Mouse (Mus musculus): ENCODE measurements around the gene Hsd17b12.

Hsd17b12 gene

DNA sequence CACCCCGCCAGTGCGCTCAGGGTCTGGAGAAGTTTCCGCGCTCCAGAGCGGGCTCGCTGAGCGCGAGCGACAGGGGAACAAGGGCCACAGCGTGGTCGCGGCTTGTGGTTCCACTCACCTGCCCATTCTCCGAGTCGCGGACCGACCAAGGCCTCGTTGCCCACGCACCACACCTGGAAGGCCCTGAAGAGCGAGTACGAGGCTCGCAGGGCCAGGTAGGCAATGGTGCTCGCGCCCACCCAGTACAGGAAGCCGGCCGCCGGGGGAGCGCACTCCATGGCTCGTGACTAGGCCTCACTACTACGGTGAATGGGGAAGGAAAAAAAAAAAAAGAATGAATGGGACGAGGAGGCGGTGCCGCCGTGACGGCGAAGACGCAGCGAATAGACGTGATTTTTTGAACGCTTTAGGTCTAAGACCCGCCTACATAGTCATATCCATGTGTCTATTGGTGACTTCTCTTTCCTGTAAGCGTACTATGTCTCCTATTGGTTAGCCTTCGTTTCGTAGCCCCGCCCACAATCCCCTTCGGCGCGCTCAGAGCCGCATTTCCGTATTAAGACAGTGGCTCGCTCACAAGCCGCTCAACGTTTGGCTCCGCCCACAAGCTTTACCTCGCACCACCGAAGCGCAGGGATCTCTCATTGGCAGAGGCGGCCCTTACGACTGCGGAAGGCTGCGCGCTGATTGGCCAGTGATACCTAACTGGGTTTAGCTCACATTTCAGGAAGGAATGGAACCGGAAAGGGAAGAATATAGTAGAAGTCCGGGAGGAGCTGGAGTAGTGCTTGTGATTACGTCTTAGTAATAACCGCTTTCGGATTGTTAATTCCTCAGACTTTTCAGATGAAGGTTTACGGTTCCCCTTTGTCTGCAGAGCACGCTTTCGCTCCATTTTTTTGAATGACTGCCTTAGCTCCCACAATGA is at the start of gene Hsd17b12:
Gene Hsd17b12 (minus strand): TSS at position 373 of the 928 bp plus-strand sequence.
- DNase-seq (ENCODE audit: low spot score in 2 of 2) = peak; percentile 95 to 99

DNA sequence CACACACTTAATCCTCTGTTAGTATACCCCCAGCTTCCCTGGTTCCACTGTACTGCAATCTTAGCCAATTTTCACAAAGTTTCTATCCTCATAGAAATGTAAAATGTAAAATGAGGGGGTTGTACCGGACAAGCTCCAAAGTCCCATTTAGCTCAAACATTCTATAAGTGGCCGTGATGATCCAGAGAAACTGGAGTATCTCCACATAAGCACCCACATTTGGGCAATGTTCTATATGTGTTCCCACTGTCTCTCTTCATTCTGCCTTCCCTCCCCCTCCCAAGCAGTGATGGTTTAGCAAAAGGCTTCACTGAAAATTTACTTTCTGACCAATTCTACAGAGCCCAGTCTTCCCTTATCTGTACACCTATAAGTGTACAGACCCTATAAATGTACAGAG is 27.1 kb upstream of the Hsd17b12 start:
- no peak for DNase-seq (ENCODE audit: low spot score in 2 of 2)

GRCm38 (mm10) chr2:94184142-94184541 is 26.4 kb upstream of the Hsd17b12 start:
- no peak for DNase-seq (ENCODE audit: low spot score in 2 of 2)

- DNase-seq (ENCODE audit: low spot score in 2 of 2) = no peak
Observed at GRCm38 (mm10) chr2:94179030-94179407, 21.3 kb upstream of the Hsd17b12 start.

DNA sequence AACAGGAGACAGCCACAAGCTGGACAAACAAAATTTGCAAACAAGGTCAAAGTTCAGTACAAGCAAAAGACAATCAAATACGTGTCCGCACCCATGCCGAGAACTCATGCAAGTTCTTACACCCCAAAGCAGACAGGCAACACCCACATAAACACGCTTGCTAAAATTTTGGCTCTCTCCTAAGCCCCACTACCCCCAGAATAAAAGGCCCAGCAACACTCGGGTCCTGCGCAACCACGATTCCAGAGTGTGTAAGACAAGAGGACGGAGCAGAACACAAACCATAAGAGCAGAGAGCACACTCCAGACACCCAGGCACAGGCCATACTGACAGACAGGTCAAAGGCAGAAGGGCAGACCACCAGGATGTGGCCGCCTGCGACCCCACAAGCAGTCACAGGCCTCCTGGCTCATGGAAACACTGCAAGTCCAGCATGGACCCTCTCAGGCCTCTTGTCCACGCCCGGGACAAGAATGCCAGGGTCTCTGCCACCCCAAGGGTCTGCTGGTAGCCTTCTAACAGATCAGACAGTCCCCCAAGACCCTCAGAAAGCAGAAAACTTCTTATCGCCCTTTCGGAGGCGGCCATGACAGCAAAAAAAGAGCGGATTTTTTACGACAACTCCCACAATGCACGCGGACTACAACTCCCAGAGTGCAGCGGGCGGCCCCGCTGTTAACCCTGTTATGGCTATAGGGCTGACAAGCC is 20.7 kb upstream of the Hsd17b12 start:
- DNase-seq (ENCODE audit: low spot score in 2 of 2) = peak; percentile 87 to 89

- no peak for DNase-seq (ENCODE audit: low spot score in 2 of 2)
Observed at GRCm38 (mm10) chr2:94177294-94177693, 19.5 kb upstream of the Hsd17b12 start.

- no peak for DNase-seq (ENCODE audit: low spot score in 2 of 2)
Observed at GRCm38 (mm10) chr2:94176381-94176780, 18.6 kb upstream of the Hsd17b12 start.

- peak in 1 of 2 experiments; percentile 18 for DNase-seq (ENCODE audit: low spot score in 2 of 2)
Observed at GRCm38 (mm10) chr2:94173549-94173948, 15.8 kb upstream of the Hsd17b12 start.

GRCm38 (mm10) chr2:94163207-94163606 is 5.4 kb upstream of the Hsd17b12 start:
- no peak for DNase-seq (ENCODE audit: low spot score in 2 of 2)

DNA sequence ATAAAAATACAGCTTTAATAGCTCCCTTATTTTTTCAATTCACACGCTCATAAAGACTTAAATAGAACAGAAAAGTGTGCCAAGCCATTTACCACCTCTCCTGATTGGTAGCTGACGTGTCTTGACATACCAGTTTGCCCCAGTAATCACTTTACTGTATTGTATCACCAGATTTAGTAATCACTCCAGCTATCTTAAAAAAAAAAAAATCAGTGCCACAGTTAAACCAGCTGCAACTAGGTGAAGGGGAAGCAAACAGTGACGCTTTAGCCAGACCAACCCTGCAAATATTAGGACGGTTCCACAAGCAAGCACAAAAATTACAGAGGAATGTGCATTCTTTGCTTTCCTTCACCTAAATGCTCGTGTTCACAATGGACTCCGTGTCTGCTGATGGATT is 4.4 kb upstream of the Hsd17b12 start:
- no peak for DNase-seq (ENCODE audit: low spot score in 2 of 2)

- DNase-seq (ENCODE audit: low spot score in 2 of 2) = no peak
Observed at GRCm38 (mm10) chr2:94158520-94158884, 738 bp upstream of the Hsd17b12 start.

GRCm38 (mm10) chr2:94157051-94157450 is 713 bp downstream of the Hsd17b12 start:
- DNase-seq (ENCODE audit: low spot score in 2 of 2) = no peak

DNA sequence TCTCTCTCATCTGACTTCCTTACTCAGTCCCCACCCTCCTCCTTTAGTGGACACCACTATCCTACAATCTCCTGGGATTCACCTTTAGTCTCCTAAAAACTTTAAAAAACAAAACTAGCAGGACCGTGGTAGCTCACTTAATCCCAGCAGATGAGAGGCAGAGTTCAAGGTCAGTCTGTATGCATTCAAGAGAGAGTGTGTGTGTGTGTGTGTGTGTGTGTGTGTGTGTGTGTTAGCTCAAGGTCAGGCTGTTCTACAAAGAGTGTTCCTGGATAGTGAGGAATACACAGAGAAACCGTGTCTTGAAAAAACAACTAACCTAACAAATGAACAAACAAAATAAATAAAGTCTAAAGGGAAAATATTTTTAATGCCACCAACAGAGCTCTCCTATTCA is 12.6 kb downstream of the Hsd17b12 start:
- no peak for DNase-seq (ENCODE audit: low spot score in 2 of 2)

DNA sequence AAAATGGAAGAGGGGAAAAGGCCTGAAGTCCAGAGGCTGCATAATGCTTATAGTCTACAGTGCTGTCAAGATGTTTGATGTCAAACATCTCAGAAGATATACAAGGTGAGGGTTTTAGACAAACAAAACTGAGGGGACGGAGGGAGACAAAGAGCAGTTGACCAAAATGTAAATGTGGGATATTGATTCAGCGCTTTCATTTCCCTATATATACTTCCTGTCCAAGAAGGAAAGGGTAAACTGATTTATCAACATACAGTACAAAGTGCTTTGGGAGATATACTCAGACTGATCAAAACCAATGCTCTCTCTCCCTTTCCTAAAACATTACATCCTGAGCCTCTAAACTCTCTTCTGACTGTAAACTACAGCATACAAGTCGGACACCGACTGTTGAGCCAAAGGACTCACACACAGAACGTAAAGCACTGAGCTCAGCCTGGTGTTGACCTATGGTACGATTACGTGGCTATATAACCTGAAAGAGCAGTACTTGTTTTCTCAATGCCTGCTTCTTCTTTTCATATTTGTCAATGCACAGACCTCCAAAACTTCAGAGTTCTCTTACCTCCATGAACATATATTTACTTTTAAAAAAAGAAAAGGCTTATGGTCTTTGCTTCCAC is 13.1 kb downstream of the Hsd17b12 start:
- DNase-seq (ENCODE audit: low spot score in 2 of 2) = no peak

GRCm38 (mm10) chr2:94141293-94141692 is 16.5 kb downstream of the Hsd17b12 start:
- no peak for DNase-seq (ENCODE audit: low spot score in 2 of 2)

- DNase-seq (ENCODE audit: low spot score in 2 of 2) = no peak
Observed at GRCm38 (mm10) chr2:94138469-94139390, 19.0 kb downstream of the Hsd17b12 start.

DNA sequence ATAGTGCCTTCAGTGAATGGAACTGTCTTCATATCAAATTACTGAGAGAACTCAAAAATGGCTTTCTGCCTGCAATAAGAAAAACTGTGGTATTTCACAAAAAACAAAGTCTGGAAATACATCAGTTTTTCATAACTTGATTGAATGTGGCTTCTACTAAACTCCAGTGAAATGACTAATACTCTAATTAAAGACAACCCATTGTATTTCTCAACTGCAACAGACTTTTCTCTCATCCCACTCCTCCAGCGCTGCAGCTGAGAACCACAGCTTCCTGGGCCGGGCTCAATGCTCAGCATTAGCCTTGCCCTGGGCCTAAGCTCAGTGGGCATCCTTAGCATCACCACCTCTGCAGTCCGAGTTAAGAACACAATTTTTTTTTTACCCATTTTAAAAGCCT is 20.9 kb downstream of the Hsd17b12 start:
- DNase-seq (ENCODE audit: low spot score in 2 of 2) = no peak

GRCm38 (mm10) chr2:94128496-94128895 is 29.3 kb downstream of the Hsd17b12 start:
- no peak for DNase-seq (ENCODE audit: low spot score in 2 of 2)

DNA sequence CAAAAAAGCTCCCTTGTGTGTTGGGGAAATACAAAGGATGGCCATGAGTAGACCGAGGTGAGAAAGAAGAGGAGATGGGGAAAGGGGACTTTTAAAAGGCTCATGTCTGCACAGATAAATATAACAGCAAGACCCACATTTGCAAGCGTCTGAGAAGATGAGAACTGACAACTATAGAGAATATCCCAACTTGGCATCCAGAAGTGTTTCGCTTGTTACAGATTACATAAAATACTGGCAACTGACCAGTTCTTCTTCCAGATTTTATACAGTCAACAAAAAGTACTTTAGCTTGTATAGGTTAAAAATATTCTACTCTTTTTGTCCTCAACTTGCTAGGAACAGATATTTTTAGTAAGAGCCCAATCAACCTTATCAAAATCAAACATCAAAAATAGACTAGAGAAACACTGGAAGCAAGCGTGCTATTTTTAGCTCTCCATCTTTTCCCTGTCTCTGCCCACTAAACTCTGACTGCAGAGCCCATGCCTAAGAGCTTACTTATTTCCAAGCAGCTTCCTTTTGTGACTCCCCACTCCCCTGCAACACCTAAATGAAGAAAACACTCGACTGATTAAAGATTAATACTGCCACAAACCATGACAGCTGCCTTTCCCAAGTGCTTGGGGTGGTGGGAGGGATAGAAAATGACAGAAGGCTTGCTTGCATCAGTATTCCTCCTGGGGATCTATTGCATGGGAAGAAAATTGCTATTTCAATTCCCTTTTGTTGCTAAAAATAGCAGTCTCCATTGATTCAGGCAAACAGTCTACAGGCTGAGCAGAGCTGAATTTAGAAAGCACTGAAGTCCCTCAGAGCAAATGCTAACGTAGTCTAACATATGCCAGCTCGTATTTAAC is 35.4 kb downstream of the Hsd17b12 start:
- DNase-seq (ENCODE audit: low spot score in 2 of 2) = no peak

- DNase-seq (ENCODE audit: low spot score in 2 of 2) = no peak
Observed at GRCm38 (mm10) chr2:94103758-94104157, 54.0 kb downstream of the Hsd17b12 start.

All from urinary bladder, postnatal 36 days (tissue).